Mouse (Mus musculus) heart, embryonic 11.5 days (tissue): ENCODE data around the gene Agrp. TPM values are rescaled to one million over a fixed set of nuclear protein-coding genes. Genes with fewer than 3 reads are reported as not detected.

Experiments
- ATAC-seq: fragments of 200-750 bp; cut with Nextera tagmentation; replicated peaks from 2 replicates; pipeline ENCODE4 v1.8.0; 2017; ENCODE audit warnings: moderate library complexity; ENCODE audit not compliant: insufficient number of reproducible peaks, low FRiP score, low TSS enrichment
- H3K27ac ChIP-seq: fragments of 300-500 bp; sonication (generic); 2 replicates; pipeline ENCODE4 v1.5.1; 2014; ENCODE audit warnings: mild to moderate bottlenecking, low read depth, low read length
- H3K27me3 ChIP-seq: fragments of 300-500 bp; sonication (generic); 2 replicates; pipeline ENCODE4 v1.6.1; 2014; ENCODE audit warnings: mild to moderate bottlenecking, low read length, mixed read lengths; ENCODE audit not compliant: control insufficient read depth, insufficient read depth
- H3K36me3 ChIP-seq: fragments of 300-500 bp; sonication (generic); 2 replicates; pipeline ENCODE4 v1.6.1; 2014; ENCODE audit warnings: mild to moderate bottlenecking, low read length, moderate library complexity, mixed read lengths; ENCODE audit not compliant: control insufficient read depth, insufficient read depth
- H3K4me1 ChIP-seq: fragments of 300-500 bp; sonication (generic); 2 replicates; pipeline ENCODE4 v1.6.1; 2014; ENCODE audit warnings: low read length; ENCODE audit not compliant: control insufficient read depth, insufficient read depth
- H3K4me2 ChIP-seq: fragments of 300-500 bp; sonication (generic); 2 replicates; pipeline ENCODE4 v1.6.1; 2014; ENCODE audit warnings: mild to moderate bottlenecking, moderate library complexity
- H3K4me3 ChIP-seq: fragments of 300-500 bp; sonication (generic); 2 replicates; pipeline ENCODE4 v1.5.1; 2014; ENCODE audit warnings: low read depth, low read length
- H3K9ac ChIP-seq: fragments of 300-500 bp; sonication (generic); 2 replicates; pipeline ENCODE4 v1.6.1; 2014; ENCODE audit warnings: mild to moderate bottlenecking, low read depth, low read length, moderate library complexity
- H3K9me3 ChIP-seq: fragments of 300-500 bp; sonication (generic); replicated peaks from 2 replicates; pipeline ENCODE4 v1.6.1; 2016; ENCODE audit warnings: low read length; ENCODE audit not compliant: control insufficient read depth
- WGBS: fragments of 180-500 bp; shearing (Covaris S2); extraction: QIAGEN DNeasy Blood & Tissue Kit; methylation state at CpG from one replicate; pipeline ENCODE4 v1.1.7; 2014; ENCODE audit not compliant: insufficient replicate concordance; 5-methylcytosine and 5-hydroxymethylcytosine counted together
- polyA plus RNA-seq: library from polyadenylated mRNA; unstranded; fragments of >200 nt; fragmentation: Nextera tagmentation; extraction: Ambion mirVana; gene quantifications from 2 replicates; pipeline ENCODE4 v1.2.1, GENCODE M21; 2014

The Agrp gene
- polyA plus RNA-seq, 1 experiment from 2014 or later: 0.50 TPM

- WGBS: 64% methylated on average over 5 of the region's 5 CpGs
- Histone ChIP-seq H3K4me3 (no peak overlapping the region), H3K36me3 (no peaks in the 10 kb centered on the region)
Observed at GRCm38 (mm10) chr8:105601301-105601700, 35.9 kb downstream of the Agrp start.

GRCm38 (mm10) chr8:105598777-105599176 lies 38.4 kb downstream of the Agrp start:
- no peak overlapping the region for H3K9ac ChIP-seq
- no peaks in the 10 kb centered on the region for H3K36me3 ChIP-seq
- peaks cover 14% of the 10 kb centered on the region for H3K4me1 ChIP-seq
- no peak for ATAC-seq
- H3K4me3 ChIP-seq: no peak overlapping the region
- H3K27me3 ChIP-seq: no peaks in the 10 kb centered on the region
- WGBS: 57% methylated on average over 6 of the region's 6 CpGs
- H3K27ac ChIP-seq: no peak overlapping the region
- no peak overlapping the region for H3K4me2 ChIP-seq
- H3K9me3 ChIP-seq: no peaks in the 10 kb centered on the region

More at GRCm38 (mm10) chr8:105601301-105601700, 35.9 kb downstream of the Agrp start:
- Histone ChIP-seq H3K9me3 (no peaks in the 10 kb centered on the region), H3K27me3 (no peaks in the 10 kb centered on the region), H3K4me2 (no peak overlapping the region), H3K4me1 (peaks cover 11% of the 10 kb centered on the region), H3K27ac (no peak overlapping the region), H3K9ac (no peak overlapping the region)
- no peak for ATAC-seq

DNA sequence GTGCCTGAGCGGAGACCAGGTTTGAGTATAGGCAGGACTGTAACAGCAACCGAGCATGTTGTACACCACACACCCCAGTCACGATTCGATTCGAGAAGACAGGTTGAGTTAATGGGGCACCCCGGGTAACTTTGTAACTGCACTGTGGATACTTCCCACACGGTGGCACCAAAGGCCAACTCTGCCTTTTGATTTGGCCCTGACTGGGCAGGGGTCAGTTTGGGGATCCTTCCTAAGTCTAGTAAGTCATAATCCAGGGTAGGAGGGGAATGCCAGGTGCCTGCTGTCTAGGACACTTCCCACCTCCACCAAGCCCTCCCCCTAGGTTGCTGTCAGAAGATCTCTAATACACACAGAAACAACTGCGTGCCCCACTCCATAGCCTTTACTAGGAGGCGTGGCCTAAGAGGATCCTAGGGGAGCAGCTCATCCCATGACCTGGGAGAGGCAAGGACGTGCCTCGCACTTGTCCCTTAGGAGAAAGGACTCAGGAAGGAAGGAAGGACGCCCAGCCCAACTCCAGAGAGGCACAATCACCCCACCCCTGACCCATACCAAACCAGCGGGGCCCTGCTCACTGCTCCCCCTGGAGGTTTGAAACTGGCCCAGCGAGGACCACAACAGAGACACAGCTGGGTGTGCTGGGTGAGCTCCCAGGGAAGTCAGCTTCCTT lies 40.7 kb downstream of the Agrp start:
- 0 out of 2 replicates have a peak overlapping the region, but pooled peaks have one; percentile 7 for H3K9ac ChIP-seq
- no peaks in the 10 kb centered on the region for H3K27me3 ChIP-seq
- H3K9me3 ChIP-seq: no peaks in the 10 kb centered on the region
- H3K4me3 ChIP-seq: peak overlapping the region; percentile 23
- WGBS: 6% methylated on average over 14 of the region's 14 CpGs
- peak; percentile 46; the same call in 1 of the 2 replicates for ATAC-seq
- H3K4me2 ChIP-seq: peak overlapping the region; percentile 61
- peaks cover 14% of the 10 kb centered on the region for H3K4me1 ChIP-seq
- no peaks in the 10 kb centered on the region for H3K36me3 ChIP-seq
- H3K27ac ChIP-seq: no peak overlapping the region

DNA sequence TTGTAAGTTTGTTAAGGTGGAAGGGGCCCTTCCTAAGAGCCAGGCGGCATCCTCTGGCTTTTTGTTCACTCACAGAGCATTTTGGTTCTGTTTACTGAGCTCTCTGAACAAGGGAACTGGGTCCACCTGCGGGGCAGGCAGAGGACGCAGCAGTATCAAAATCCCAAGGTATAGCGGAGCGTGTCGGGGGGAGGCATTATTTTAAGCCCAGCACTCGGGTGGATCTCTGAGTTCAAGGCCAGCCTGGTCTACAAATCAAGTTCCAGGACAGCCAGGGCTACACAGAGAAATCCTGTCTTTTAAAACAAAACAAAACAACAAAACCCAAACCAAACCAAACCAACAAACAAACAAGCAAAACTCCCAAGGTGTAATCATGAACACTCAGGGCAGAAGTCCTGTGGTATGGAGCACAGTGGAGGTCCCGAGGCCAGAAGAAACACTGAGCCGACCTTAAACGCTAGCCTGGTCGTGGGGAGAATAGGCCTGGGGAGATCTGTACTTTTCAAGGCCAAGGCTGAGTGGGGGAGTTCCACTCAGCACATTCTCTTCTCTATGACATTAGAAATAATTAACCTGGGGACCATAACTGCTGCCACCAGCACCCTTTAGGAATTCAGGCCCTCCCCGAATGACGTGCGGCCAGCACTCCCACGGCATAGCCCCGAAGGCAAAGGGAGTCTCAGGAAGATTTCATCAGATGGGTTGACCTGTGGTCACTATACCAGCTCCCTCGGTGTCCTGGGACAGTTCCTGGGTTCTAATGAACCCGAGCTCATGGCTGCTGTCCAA lies 42.5 kb downstream of the Agrp start:
- WGBS: 60% methylated on average over 18 of the region's 18 CpGs
- Histone ChIP-seq H3K27me3 (no peaks in the 10 kb centered on the region), H3K36me3 (no peaks in the 10 kb centered on the region), H3K9ac (peak overlapping the region; percentile 60), H3K4me3 (peak overlapping the region; percentile 32), H3K27ac (peak overlapping the region; percentile 86), H3K9me3 (no peaks in the 10 kb centered on the region), H3K4me1 (peaks cover 14% of the 10 kb centered on the region), H3K4me2 (peak overlapping the region; percentile 61)
- ATAC-seq: no peak

- ATAC-seq: peak; percentile 73
- no peaks in the 10 kb centered on the region for H3K9me3 ChIP-seq
- H3K27ac ChIP-seq: peak overlapping the region; percentile 86
- H3K4me1 ChIP-seq: peaks cover 14% of the 10 kb centered on the region
- peak overlapping the region; percentile 32 for H3K4me3 ChIP-seq
- 11% methylated on average over 15 of the region's 15 CpGs for whole genome bisulfite sequencing
- H3K4me2 ChIP-seq: peak overlapping the region; percentile 61
- H3K9ac ChIP-seq: peak overlapping the region; percentile 60
- no peaks in the 10 kb centered on the region for H3K27me3 ChIP-seq
- H3K36me3 ChIP-seq: no peaks in the 10 kb centered on the region
Observed at GRCm38 (mm10) chr8:105593859-105594258, 43.3 kb downstream of the Agrp start.

DNA sequence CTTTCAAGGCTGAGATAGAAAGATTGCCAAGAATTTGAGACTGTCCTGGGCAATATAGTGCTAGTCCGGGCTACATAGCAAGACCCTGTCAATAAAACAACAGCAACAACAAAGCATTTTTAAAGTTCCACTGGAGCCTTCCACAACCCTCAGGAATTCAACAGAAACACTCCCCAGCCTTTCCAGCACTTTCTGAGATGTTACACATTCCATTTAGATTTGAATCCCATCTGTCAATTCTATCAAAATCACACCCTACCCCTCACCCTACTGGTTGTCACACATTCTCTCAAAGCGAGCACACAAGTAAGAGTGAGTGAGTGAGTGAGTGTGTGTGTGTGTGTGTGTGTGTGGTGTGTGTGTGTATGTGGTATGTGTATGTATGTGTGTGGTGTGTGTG lies 44.8 kb downstream of the Agrp start:
- H3K27me3 ChIP-seq: no peaks in the 10 kb centered on the region
- 63% methylated on average over 2 of the region's 2 CpGs for WGBS
- no peaks in the 10 kb centered on the region for H3K36me3 ChIP-seq
- H3K4me2 ChIP-seq: no peak overlapping the region
- H3K9ac ChIP-seq: no peak overlapping the region
- peaks cover 14% of the 10 kb centered on the region for H3K4me1 ChIP-seq
- no peak for ATAC-seq
- H3K9me3 ChIP-seq: no peaks in the 10 kb centered on the region
- no peak overlapping the region for H3K4me3 ChIP-seq
- H3K27ac ChIP-seq: no peak overlapping the region

GRCm38 (mm10) chr8:105579719-105580118 lies 57.5 kb downstream of the Agrp start:
- H3K9me3 ChIP-seq: no peaks in the 10 kb centered on the region
- H3K4me1 ChIP-seq: no peaks in the 10 kb centered on the region
- no peak overlapping the region for H3K4me3 ChIP-seq
- no peak overlapping the region for H3K4me2 ChIP-seq
- H3K27ac ChIP-seq: no peak overlapping the region
- H3K36me3 ChIP-seq: no peaks in the 10 kb centered on the region
- 57% methylated on average over 3 of the region's 3 CpGs for WGBS
- H3K27me3 ChIP-seq: no peaks in the 10 kb centered on the region
- H3K9ac ChIP-seq: no peak overlapping the region
- ATAC-seq: no peak; the same call in 1 of the 2 replicates

GRCm38 (mm10) chr8:105575538-105575937 lies 61.7 kb downstream of the Agrp start:
- H3K4me2 ChIP-seq: no peak overlapping the region
- H3K9ac ChIP-seq: no peak overlapping the region
- H3K9me3 ChIP-seq: no peaks in the 10 kb centered on the region
- H3K4me3 ChIP-seq: no peak overlapping the region
- no peaks in the 10 kb centered on the region for H3K36me3 ChIP-seq
- no peaks in the 10 kb centered on the region for H3K27me3 ChIP-seq
- H3K4me1 ChIP-seq: no peaks in the 10 kb centered on the region
- ATAC-seq: no peak
- WGBS: 65% methylated on average over 3 of the region's 3 CpGs
- no peak overlapping the region for H3K27ac ChIP-seq
